Mouse (Mus musculus) cerebellum, adult (tissue): ENCODE results near the gene Gatb.
"Not testable (repeated sequence)": the region's sequence is repeated elsewhere in the genome, so short reads cannot be mapped to it uniquely, and the experiment has no call there.

Source experiments
- ATAC-seq: cut with Nextera tagmentation; 2 replicates; pipeline ENCODE4 v1.9.2; 2017; ENCODE audit warnings: mild to moderate bottlenecking, moderate library complexity, mixed read lengths; ENCODE audit not compliant: insufficient number of reproducible peaks, low FRiP score, low TSS enrichment

Gatb gene

DNA sequence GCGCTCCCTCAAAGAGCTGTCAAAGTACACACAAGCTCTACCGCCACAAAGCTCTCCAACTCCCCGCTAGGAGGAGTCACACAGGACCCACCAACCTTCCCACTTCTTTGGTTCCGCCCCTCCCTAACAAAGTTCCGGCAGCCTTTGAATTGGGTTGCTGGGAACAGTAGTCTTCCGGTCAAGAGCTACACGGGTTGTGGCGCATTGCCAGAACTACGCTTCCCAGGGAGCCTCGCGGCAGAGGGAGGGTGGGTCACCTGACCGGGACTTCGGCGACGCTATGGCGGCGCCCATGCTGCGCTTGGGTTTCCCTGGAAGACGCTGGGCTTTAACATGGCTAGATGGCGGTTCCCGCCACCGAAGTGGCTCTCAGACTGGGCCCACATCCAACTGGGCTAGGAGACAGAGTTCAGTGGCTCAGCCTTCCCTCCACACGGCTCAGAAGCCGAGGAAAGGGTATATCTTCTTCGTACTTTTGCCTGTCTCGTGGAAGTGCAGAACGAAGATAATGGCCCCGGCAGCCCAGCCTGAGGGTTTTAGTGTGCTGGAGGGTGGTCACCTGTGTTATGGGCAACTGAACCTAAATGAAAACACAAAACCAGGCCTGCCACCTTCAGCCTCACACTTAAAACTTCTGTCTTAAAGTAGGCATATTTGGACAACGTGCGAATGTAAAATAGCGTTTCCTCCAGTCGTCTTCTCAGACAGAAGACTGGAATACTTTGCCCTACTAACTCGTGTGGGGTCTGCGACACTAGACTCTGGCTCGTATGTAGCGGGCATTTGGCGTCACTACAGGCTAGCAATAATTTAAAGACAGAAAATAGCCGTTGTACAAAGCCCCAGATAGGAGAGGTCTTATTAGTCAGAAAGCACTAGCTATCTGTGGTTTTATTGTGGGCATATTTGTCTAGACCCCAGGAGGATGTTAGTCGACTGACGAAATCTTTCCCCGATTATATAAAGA, at the start of gene Gatb:
Gatb (plus strand) TSS at position 256 of the 967 bp plus-strand sequence.
- ATAC-seq = peak; percentile 98

DNA sequence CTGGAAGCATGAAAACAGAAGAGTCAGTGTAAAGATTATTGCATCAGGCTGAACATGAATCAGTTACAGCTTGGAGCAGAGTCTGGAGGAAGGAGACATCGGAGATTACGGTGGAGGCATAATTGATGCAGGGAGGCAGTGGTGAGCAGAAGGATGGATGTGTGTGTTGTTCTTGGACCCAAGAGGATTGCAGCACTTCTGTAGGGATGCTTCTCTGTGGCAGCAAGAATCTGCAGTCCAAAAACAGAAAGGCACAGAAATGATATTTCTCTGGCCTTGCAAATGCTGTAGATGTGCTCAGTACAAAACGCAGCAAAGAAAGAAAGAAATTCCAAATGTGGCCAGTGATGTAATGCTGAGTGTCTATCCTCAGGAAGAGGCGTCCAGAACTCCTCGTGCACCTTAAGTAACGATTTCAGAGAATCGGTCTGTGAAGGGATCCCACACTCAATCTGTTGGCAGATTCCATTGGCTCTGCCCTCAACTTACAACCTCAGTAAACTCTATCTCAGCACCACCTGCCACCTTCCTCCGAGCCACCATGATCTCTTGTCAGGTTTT, 43.2 kb upstream of the Gatb start:
- ATAC-seq = no peak

DNA sequence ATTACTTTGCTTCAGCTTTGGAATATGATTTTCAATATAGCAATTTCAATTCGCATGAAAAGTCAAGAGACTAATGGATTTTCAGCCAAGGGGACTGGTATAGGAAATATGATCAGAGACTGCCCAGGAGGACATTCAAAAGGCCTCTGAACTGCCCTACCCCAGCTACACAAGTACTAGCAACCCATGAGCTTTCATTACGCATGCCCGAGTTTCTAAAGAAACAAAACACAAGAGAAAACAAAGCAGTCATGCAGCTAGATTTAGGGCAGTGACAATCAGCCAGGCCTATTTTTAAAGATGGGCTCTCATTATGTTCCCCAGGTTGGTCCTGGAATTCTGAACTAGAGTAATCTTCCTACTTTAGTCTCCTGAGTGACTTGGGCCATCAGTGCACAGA, 41.5 kb upstream of the Gatb start:
- no peak for ATAC-seq

DNA sequence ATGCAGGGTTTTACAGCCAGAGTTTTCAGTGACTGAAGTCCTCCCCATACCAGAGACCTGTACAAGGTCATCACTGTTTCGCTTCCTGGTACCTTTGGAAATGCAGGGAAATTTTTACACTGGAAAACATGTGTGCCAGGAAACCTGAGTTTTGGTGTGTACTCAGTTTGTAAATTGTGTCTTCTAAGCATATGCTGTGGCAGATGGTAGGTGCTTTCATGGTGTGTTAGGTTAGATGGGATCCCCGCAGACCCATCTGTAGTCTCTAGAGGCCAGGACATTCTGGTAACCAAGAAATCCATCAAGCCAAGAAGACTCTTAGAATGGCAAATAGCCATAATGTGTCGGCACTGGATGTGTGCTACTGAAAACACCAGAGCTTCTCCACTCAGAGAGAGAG, 38.9 kb upstream of the Gatb start:
- peak; percentile 67 for ATAC-seq

DNA sequence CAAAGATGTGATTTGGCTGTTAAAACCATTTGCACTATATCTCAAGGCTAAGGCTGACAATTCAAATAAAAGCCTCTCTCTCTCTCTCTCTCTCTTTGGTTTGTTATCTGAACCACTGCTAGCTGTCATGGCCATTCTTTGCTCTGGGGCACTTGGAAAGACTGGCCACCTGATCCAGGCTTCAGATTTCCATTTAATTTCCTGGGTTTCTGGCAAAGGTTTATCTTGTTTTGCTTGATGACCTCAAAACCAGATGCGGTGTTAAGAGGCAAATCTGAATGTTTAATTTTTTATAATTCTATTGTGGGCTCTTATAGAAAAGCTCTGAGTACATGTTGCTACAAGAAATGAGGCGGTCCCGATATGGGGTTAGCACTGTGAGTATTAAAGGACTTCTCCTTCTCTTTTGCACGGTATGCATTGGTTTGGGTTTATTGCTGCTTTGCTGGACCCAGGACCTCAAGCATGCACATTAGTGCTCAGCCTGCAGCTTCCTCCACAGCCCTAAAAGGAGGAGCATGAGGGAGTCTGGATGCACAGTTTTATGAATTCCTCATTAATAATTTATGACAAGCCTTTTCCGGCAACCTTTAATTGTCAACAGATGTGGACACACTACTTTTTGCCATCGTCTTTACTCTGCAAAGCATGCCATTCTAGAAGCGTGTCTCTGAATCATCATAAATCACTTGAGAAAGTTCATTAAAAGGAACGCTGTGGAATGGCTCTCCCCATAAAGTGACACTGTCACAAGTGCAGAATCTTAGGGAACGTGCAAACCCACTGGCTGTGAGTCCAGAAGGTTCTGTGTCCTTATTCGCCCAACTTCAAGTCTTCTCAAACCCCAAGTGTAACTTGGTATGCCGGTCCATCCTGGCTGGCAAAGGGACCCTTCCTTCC, 38.0 kb upstream of the Gatb start:
- no peak for ATAC-seq

DNA sequence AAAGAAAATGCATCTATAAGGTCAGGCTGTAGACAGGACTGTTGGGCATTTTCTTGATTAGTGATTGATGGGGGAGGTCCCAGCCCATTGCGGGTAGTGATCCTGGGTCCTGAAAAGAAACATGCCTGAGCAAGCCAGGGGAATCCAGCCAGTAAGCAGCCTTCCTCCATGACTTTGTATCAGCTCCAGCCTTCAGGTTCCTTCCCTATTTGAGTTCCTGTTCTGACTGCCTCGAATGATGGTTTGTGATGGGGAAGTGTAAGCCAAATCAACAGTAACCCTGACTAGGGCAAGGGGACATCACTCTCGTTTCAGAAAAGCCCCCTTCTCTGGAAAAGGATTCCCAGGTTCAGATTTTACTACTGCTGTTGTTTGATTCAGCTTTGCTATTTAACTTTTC, 31.2 kb upstream of the Gatb start:
- ATAC-seq = no peak

DNA sequence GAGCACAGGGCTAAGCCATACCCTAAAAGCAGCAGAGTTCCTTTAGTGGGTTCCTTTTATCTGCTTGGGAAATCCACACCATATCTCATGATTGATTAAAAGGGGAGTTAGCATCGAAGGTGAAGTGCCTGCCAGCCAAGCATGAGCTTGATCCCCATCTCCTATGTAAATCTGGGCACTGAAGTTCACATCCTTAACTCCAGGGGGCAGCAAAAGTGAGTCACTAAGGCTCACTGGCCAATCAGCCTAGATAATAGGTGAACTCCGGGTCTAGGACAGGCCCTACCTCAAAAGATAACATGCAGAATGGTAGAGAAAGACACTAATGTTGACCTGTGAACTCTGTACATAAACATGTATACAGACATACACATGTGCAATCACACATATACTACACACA, 30.3 kb upstream of the Gatb start:
- no peak for ATAC-seq

DNA sequence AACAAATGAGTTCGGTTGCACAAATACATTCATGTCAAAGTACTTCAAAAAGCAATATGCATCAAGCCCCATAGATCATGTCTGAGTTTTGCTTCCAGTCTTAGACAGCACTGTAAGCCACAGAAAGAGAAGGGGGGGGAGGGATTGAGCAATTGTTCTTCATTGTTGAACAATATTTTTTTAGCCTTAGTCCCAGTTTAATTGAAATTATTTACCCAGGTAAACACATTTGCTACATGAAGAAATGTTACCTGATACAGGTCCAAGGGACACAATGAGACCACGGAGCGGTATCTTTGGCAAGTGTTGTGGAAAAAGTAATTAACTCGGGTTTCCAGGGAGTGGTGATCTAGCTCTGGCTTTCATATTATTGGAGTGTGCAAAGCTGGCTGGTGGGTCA, 23.6 kb upstream of the Gatb start:
- no peak for ATAC-seq

DNA sequence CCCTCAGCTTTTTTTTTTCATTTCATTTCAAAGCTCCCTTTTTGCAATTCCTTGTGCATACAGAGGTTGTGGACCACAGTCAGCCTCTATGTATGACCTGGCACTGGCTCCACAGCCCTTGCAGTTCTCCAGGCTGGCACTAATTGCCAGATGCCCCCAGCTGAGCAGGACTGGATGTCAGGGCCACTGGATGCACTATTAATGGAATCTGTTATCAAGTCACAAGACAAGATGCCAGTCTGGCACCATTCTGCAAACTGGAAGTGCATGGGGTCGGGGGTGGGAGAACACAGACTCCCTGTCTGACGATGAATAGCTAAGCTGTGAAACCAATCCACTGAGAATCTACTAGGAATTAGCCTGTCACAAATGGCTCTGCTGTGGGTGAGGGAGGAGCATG, 22.6 kb upstream of the Gatb start:
- ATAC-seq = no peak

DNA sequence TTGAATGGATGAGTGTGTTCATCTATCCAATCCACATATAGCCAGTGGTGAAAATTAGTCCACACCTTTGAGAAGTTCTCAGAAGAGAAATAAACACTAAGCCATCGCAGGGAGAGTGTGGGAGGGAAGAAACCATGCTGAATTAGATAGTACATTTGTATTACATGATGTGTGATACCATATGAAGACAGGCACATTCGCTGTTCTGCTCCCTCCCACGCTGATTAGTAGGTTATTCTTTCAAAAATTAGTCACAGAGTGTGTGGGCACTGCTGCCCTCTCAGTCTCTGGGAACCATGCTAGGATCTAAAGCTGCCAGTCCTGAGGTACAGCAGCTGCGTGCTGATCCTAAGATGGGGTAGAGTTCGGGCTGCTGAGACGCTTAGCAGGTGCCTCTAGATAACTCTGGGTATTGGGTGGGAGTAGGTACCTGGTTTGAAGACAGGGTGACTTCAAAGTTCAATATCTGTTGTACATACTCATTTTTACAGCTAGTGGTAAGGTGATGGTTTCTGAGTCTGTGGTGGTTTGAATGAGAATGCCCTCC, 20.1 kb upstream of the Gatb start:
- no peak for ATAC-seq

DNA sequence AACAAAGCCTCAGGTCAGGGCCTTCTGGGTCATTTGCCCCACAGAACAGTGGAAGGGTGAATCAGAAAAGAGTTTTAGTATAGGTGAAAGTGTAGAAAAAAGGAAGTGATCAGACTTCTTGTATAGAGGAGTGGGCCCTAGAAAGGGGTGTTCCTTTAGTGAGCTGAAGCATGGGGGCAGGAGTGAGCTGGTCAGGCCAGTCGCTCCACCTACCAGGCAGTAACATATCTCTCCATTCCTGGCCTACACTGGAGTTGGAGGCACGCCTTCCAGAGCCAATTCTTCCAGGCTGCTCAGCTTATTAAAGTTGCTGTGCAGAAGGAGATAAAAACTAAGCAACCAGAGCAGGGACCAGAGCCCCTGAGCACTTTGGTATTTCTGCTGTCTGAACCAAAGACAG, 9.3 kb upstream of the Gatb start:
- no peak for ATAC-seq

DNA sequence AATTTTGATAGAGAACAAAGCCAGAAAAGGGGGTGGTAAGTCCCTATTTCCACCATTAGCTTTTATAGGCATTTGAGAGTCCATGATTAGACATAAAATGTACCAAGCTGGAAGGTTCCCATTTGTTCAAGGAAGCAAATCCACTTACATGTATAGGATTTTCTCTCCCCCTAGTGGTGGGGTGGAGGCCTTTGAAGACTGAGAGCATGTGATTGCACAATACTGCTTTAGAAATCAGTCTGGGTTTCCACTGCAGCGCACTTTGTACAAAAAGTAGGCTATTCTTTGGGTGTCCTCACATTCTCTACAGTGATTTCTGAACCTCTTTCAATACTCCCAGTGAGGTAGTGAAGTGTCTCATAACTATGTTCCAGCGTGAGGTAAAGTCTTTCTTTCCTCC, 2.6 kb upstream of the Gatb start:
- no peak for ATAC-seq

DNA sequence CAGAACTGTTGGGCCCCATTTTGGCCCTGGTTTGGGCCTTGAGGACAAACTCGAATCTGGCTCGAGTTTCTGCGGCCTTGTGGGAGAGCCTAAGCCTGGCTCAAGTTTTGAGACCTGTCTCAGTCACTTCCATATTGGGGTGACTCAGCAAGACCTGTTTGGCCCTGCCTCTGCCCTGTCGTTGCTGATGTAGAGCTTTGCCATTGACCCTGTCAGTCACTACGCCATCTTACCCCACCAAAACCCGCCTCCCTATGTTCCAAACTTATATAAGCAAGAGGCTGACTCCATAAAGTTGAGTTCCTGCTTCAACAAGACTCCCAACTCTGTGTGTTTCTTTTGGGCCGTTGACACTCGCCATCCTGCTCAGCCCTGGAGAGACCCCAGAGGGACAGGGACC, 1.4 kb upstream of the Gatb start:
- ATAC-seq = not testable (repeated sequence)

DNA sequence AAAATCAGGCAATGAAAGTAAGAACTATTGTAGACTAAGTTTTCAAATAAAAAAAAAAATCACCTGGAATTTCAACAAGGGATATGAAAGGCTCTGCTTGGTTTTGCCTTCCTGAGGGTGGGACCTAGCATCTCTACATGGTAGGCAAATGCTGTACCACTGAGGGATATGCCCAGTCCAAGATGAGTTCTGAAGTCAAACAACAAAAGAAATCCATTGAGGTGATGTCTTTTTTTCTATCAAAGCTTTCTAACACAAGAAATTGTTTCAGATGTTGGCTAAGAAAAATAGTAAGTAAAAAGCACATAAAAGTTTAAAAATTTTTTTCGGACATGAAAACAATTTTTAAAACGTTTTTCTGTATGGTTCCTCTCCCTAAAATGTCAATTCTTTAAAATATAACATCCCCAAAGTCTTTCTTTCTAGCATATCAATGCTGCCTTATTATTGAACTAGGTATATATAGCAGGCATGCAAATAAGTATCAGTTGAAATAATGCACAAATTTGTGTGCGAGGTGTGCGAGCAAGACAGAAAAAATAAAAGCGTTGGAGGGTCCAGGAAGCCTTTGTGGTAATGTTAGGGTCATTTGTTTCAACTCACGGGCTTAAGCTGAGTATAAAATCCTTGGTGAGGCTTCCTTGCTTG, 579 bp upstream of the Gatb start:
- ATAC-seq = no peak

DNA sequence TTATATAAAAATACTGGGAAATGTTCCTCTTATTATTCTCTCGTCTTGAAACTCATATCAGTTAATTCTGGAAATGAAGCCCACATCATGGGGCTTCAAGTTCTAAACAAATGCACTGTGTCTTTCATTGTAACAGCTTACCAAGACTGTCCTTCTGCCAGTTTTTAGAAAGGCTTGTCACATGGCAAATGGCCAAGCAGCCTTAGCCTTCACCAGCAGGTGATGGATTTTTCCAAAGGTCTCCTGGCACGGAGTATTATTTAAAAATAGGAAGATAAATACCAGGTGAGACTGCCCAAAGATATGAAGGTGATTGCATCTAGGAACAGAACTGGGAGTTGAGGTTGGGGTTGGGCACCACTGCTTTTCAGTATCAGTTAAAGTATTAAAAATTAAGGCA, 8.8 kb downstream of the Gatb start:
- ATAC-seq = peak; percentile 39; the same call in 1 of the 2 replicates

DNA sequence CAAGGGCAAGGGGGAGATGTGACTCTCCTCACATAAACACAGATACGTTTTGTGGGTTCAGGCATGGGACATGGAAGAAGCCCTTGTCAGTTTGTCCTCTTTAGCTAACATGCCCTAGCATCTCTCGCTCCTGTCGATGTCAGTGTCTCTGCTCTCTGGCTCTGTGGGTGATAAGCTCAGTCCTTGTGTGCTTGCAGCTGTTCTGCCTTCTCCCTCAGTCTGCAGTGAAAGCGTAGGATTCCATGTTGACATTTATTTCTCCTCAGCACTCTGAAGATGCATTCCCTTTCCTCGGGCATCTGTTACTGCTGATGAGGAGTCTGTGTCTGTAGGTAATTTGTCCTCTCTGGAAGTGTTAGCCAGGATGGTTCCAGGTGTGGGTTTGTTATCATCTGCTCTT, 9.3 kb downstream of the Gatb start:
- ATAC-seq = no peak; the same call in 1 of the 2 replicates

DNA sequence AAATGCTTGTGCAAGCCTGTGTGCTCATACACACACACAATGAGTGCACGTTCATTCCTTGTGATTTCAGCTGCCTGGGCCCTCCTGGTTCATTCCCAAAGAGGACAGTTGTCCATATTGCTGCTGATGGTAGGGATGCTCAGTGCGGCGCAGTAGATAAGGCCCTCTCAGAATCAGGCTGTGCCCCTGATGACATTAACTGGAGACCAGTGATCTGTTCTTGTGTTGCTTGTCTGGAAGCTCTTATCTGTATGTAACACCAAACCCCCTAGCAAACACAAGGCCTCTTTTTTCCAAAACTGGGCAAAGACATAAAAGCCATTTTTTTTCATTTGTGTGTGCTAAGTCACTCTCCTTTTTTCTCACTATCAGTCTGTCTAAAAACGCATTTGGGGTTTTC, 11.0 kb downstream of the Gatb start:
- no peak for ATAC-seq

DNA sequence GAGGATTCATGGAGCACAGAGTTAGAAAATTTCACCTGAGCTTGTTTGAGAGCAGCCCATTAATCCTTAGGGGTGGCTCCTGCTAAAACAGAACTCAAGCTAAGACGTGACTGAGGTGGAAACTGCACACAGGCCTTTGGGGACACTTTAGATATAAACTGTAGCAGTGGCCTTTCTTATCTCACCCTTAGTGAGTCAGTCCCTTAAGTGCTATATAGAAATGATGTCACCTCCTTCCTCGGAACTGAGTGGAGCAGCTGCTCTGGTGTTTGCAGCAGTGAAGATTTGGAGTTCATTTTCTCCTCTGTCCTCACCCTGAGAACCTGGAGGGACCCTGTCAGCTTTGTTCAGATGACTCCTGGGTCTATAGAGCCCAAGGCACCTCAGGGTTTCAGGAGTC, 14.8 kb downstream of the Gatb start:
- no peak for ATAC-seq

DNA sequence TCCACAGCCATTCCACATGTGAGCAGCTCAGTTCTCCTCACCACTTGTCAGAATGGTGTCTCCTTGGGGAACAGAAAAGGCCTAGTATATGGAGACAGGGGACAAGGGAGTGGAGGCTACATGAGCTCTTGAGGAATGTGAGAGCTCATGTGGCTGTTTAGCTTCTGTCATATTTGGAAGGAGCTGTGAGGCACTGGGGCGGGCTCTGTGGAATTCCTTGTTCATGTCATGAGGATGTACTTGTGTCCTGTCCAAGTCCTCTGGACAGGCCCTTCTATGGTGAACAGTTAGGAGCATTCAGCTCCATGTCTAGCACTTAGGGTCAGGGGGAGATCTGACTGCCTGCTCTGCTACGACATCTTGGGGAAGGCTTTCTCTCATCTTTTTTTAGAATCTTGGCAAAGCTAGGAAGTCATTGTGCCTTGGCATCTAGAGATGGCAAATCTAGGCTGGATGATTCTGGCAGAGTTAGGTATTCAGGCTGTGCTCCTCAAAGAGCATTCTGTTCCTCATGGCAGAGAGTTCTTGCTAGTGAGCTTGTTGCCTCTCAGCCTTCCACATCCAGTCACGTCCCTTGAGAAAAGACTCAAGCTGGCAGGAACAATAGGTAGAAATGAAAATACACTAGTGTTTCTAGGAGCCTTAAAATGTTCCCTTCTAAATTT, 16.3 kb downstream of the Gatb start:
- ATAC-seq = peak; percentile 78

DNA sequence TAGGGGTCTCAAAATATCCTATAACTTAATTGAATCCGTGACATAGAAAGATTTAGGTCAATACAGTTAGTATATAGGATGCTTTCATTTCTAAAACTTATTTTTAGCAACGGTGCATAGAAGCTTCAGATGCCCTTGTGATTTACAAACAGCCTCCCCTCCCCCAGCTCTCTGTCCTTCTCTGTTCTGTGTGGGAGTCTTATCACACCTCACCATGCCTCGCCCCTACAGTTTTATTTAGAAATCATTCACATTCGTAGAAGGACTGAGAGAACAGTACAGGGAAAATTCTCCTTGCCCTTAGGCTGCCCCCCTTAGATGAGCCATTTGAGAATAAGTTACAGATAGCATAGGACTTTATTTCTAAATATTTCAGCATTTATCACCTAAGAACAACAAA, 18.1 kb downstream of the Gatb start:
- no peak for ATAC-seq
